17 mouse cellular contexts compared by ENCODE assay signal in genomic region chr5:41373409-41373808, GRCm38 (mm10).
DNase-seq lines count a peak whose midpoint lies in the region; ATAC-seq lines count a peak whose summit lies in the region.
"Had no signal": no experiment of that assay in that cellular context is flagged by ENCODE, and none has a peak within 500 bp of the region (broad histone marks: within the 10 kb centered on the region; RNA-seq: fewer than 3 reads in every experiment).

No protein-coding gene starts in this region.

- no peak for ATAC-seq in cerebellum, adult (ENCODE audit: insufficient number of reproducible peaks, low FRiP score, low TSS enrichment)
- ATAC-seq: forebrain, postnatal 0 days; hindbrain, embryonic 16.5 days; intestine, embryonic 15.5 days; liver, postnatal 0 days; midbrain, embryonic 15.5 days had no signal

- peak; percentile 22 for DNase-seq in cerebellum, adult 9-11 months
- peak; percentile 21 to 30 for DNase-seq in kidney, postnatal 25 days
- DNase-seq in kidney, adult 18-20 months, result no peak
- peak; percentile 17 for DNase-seq in brain, adult 2 months (ENCODE audit: low read depth, low spot score)
- peak; percentile 46 to 58 for DNase-seq in cerebellum, postnatal 25 days
- no peak for DNase-seq in right cerebral cortex, postnatal 36 days (ENCODE audit: low spot score in 2 of 2)
- DNase-seq: adrenal gland, postnatal 25 days; forebrain, postnatal 0 days; gastrocnemius, postnatal 14 days; heart, adult 11 months; heart, postnatal 10 days; liver, postnatal 0 days; right cerebral cortex, postnatal 25 days had no signal

Comparison
In these comparisons a context has a peak if more than half of its experiments do, and no peak if none do; other contexts are left out.
1. DNase-seq: peak in cerebellum, adult 9-11 months (single experiment), kidney, postnatal 25 days (2 of 2), brain, adult 2 months (single experiment) and cerebellum, postnatal 25 days (2 of 2); none in kidney, adult 18-20 months (single experiment) and right cerebral cortex, postnatal 36 days (0 of 2).